Mouse (Mus musculus) small intestine, adult 2 months (tissue): ENCODE data around the gene Ak2. TPM values are rescaled to one million over a fixed set of nuclear protein-coding genes. Genes with fewer than 3 reads are reported as not detected.

Experiments used
- H3K27ac ChIP-seq: fragments of 200-500 bp; 2 replicates; pipeline ENCODE4 v1.5.1; 2012; ENCODE audit warnings: low read depth, low read length, control low read depth, inconsistent platforms; ENCODE audit not compliant: insufficient read depth
- H3K27me3 ChIP-seq: fragments of 200-500 bp; 2 replicates; pipeline ENCODE4 v1.6.1; 2012; ENCODE audit warnings: mild to moderate bottlenecking, moderate library complexity, low read length, inconsistent platforms; ENCODE audit not compliant: control insufficient read depth, insufficient read depth
- H3K36me3 ChIP-seq: fragments of 200-500 bp; 2 replicates; pipeline ENCODE4 v1.6.1; 2012; ENCODE audit warnings: mild to moderate bottlenecking, low read length, control low read depth, inconsistent platforms; ENCODE audit not compliant: control insufficient read depth, insufficient read depth
- H3K4me1 ChIP-seq: fragments of 200-500 bp; 2 replicates; pipeline ENCODE4 v1.6.1; 2012; ENCODE audit warnings: low read length, inconsistent platforms, mixed read lengths; ENCODE audit not compliant: control insufficient read depth, insufficient read depth, insufficient read length
- H3K4me3 ChIP-seq: fragments of 200-500 bp; 2 replicates; pipeline ENCODE4 v1.5.1; 2012; ENCODE audit warnings: low read depth, mild to moderate bottlenecking, control low read depth, inconsistent platforms, low read length, moderate library complexity
- CTCF ChIP-seq: fragments of 200-500 bp; IDR thresholded peaks from 2 replicates; pipeline ENCODE4 v1.5.1; 2012; ENCODE audit warnings: low read depth, mild to moderate bottlenecking, control low read depth, inconsistent platforms, low read length, moderate library complexity, mixed read lengths; ENCODE audit not compliant: insufficient replicate concordance, insufficient read length; ENCODE audit errors: extremely low read depth
- POLR2A ChIP-seq: fragments of 200-500 bp; IDR thresholded peaks from 2 replicates; pipeline ENCODE4 v1.6.1; 2012; ENCODE audit warnings: low read depth, mild to moderate bottlenecking, control low read depth, inconsistent platforms, low read length, moderate library complexity
- WGBS: fragments of 180-500 bp; shearing (Covaris S2); methylation state at CpG from one replicate; pipeline ENCODE4 v1.1.7; 2018; 5-methylcytosine and 5-hydroxymethylcytosine counted together
- polyA plus RNA-seq: library from polyadenylated mRNA; depleted of rRNA; stranded (reverse); fragments of >200 nt; gene quantifications from 2 replicates; pipeline ENCODE4 v1.2.3, GENCODE M21; 2012

Gene Ak2
- polyA plus RNA-seq, 1 experiment, result 79.2 TPM

GRCm38 (mm10) chr4:128974677-128975076 lies 17.1 kb upstream of the Ak2 start:
- H3K36me3 ChIP-seq, result no peaks in the 10 kb centered on the region
- TF ChIP-seq POLR2A (no peak), CTCF (no peak)
- WGBS, result 87% methylated on average over 8 of the region's 8 CpGs
- no peaks in the 10 kb centered on the region for H3K27me3 ChIP-seq
- peaks cover 29% of the 10 kb centered on the region for H3K4me1 ChIP-seq
- no peak overlapping the region for H3K4me3 ChIP-seq
- H3K27ac ChIP-seq, result no peak overlapping the region

- Histone ChIP-seq H3K27me3 (no peaks in the 10 kb centered on the region), H3K4me3 (no peak overlapping the region), H3K36me3 (no peaks in the 10 kb centered on the region), H3K27ac (no peak overlapping the region), H3K4me1 (peaks cover 36% of the 10 kb centered on the region)
- TF ChIP-seq CTCF (no peak), POLR2A (no peak)
- WGBS, result 48% methylated on average over 4 of the region's 4 CpGs
Measured at GRCm38 (mm10) chr4:128976577-128976976, 15.2 kb upstream of the Ak2 start.

GRCm38 (mm10) chr4:128977217-128977616 lies 14.5 kb upstream of the Ak2 start:
- Histone ChIP-seq H3K4me3 (no peak overlapping the region), H3K36me3 (no peaks in the 10 kb centered on the region), H3K27ac (peak overlapping the region; percentile 79), H3K27me3 (no peaks in the 10 kb centered on the region), H3K4me1 (peaks cover 35% of the 10 kb centered on the region)
- WGBS, result 60% methylated on average over 3 of the region's 3 CpGs
- TF ChIP-seq POLR2A (no peak), CTCF (no peak)

GRCm38 (mm10) chr4:128978634-128979033 lies 13.1 kb upstream of the Ak2 start:
- H3K27ac ChIP-seq, result peak overlapping the region; percentile 88
- H3K4me1 ChIP-seq, result peaks cover 41% of the 10 kb centered on the region
- no peak for TF ChIP-seq CTCF
- no peak for TF ChIP-seq POLR2A
- H3K27me3 ChIP-seq, result no peaks in the 10 kb centered on the region
- WGBS, result 18% methylated on average over 1 of the region's 1 CpGs
- H3K4me3 ChIP-seq, result no peak overlapping the region
- no peaks in the 10 kb centered on the region for H3K36me3 ChIP-seq

GRCm38 (mm10) chr4:128980890-128981832 lies 10.6 kb upstream of the Ak2 start:
- peaks cover 44% of the 10 kb centered on the region for H3K4me1 ChIP-seq
- no peak overlapping the region for H3K4me3 ChIP-seq
- no peak for TF ChIP-seq CTCF
- no peak for TF ChIP-seq POLR2A
- 65% methylated on average over 12 of the region's 12 CpGs for WGBS
- H3K27me3 ChIP-seq, result no peaks in the 10 kb centered on the region
- H3K36me3 ChIP-seq, result no peaks in the 10 kb centered on the region
- H3K27ac ChIP-seq, result peak overlapping the region; percentile 5; the same call in 1 of the 2 replicates

GRCm38 (mm10) chr4:128981833-128982180 lies 10.0 kb upstream of the Ak2 start:
- Histone ChIP-seq H3K27me3 (no peaks in the 10 kb centered on the region), H3K36me3 (no peaks in the 10 kb centered on the region), H3K27ac (no peak overlapping the region), H3K4me1 (peaks cover 44% of the 10 kb centered on the region), H3K4me3 (no peak overlapping the region)
- 76% methylated on average over 11 of the region's 11 CpGs for WGBS
- TF ChIP-seq CTCF (no peak), POLR2A (no peak)

GRCm38 (mm10) chr4:128983151-128983550 lies 8.6 kb upstream of the Ak2 start:
- Histone ChIP-seq H3K27me3 (no peaks in the 10 kb centered on the region), H3K4me1 (peaks cover 34% of the 10 kb centered on the region), H3K27ac (peak overlapping the region; percentile 91), H3K4me3 (no peak overlapping the region), H3K36me3 (no peaks in the 10 kb centered on the region)
- TF ChIP-seq CTCF (no peak), POLR2A (no peak)
- WGBS, result 20% methylated on average over 2 of the region's 2 CpGs
